Mouse (Mus musculus) c-Kit-positive CD71-positive TER-119-negative erythroid progenitor cells, embryonic 14.5 days (primary cell): ENCODE measurements around the gene Disc1.

Experiments
- DNase-seq: peaks from one replicate; pipeline ENCODE4 v3.0.0-alpha.2; 2013; ENCODE audit warnings: low read depth

The Disc1 gene

DNA sequence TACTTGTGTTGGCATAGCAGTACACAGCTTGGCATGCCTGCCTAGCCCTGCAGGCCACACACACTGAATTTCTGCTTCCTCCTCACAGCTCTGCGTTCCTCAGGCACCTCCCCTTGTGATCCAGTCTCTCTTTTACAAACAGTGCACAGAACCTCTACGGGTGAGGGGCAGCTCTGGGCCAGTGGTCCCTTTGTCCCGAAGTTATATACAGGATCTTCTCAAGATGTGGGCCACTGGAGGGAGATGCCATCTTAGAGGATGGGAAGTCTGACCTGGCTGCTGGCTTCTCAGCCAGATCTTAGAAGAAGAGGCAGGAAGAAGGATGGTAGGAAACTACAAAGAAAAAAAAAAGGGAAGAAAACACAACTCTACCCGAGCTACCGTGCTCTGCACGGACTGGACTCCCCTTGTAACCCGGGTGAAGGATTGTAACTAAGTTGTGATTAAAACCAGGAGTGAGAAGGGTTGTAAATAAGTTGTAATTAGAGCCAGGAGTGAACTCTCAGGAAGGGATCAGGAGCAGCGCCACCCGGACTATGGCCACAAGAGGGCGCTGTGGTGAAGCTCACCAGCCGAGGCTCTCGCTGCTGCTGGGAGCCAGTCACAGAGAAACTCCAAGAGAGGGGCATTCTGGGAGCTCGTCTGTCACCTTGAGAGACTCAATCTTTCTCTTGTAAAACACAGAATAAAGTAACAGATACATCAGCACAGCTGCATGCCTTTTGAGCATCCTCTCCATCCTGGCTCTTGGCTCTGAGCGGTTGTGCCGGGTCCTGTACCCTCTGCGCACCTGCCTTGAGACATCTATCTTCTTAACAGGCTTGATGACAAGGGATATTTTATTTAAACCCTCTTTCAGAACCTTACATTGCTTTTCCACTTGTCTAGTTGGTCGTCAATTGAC is 129.8 kb downstream of the Disc1 start:
- peak; percentile 32 for DNase-seq

DNA sequence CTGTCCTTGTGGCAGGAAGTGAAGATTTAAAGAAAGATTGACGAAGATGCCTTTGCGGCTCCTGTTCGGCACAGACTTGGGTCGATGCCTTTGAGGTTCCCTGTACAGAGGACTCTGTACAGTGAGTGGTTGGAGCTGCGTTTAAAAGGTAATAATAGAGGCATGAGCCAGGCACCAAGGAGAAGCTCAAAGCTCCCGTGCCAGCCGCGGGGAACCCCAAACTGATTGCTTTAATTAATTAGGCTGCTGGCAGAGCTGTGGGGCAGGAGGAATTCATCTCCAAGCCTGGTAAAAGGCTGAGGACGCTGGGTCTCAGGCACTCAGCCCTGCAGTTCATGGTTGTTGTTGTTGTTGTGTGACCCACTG is 130.4 kb downstream of the Disc1 start:
- no peak for DNase-seq

DNA sequence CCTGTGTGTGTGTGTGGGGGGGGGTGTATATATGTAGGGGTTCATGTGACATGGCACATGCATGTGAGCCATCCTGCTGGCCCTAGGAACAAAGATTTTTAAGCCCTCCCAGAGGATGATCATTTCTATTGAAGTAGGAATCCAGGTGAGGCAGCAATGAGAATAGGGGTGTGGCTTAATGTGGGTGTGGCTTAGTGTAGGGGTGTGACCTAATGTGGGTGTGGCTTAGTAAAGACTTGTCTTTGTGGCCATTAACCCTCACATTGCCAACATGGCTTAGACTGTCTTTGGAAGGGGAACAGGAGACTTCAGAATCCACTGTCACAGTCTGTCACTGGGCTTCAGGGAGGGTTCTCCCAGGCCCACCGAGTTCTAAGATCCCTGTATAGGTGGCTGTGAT is 130.9 kb downstream of the Disc1 start:
- no peak for DNase-seq

DNA sequence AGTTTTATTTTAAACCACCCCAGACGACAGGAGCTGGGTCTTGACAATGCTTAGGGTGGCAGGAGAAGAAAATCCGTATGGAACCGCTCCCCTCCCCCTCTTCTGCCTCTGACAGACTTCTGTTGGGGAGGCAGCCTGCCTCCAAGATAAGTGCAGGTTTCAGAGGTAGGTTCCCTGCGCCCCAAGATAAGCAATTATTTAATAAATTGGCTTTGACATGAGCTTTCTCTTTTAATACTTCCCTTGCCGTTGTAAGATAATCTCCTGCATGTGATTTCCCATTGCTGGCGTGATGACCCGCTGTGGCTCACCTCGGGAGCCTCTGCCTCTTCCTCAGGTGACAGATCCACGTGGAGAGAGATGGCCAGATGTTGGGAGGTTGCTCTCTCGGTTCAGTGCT is 133.0 kb downstream of the Disc1 start:
- DNase-seq = no peak

DNA sequence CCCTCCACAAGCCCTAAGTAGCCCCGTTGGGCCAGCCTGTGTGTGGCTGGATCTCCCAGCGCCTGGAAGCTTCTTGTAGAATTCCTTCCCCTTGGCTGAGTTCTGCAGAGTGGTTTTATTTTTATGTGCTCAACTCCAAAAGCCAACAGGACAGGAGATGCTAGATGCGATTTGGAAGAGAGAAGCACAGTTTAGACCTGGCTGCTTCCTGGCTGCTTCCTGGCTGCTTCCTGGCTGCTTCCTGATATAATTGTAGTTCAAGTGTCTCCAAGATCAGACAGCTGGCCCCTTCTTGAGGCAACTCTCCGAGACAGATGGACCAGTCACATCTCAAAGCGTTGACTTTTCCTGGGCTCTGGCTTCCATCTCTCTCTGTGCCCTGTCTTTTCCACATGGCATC is 139.7 kb downstream of the Disc1 start:
- no peak for DNase-seq

DNA sequence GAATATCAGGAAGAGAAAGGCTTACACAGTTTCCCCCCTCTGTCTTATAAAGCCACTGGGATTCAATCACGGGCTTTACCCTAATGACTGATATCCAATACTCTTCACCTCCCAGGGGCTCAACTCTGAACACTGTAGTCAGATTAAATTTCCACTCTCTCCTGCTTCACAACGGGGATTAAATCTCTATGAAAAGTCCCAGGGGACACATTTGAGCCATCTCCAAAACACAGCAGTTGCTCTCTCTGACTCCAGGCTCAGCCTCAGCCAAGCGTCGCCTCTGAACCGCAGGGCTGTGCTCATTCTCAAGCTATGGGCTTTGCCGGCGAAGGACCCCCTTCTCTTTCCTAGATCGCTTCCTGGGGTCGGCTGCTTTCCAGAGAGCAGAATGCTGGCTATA is 141.1 kb downstream of the Disc1 start:
- DNase-seq = no peak

DNA sequence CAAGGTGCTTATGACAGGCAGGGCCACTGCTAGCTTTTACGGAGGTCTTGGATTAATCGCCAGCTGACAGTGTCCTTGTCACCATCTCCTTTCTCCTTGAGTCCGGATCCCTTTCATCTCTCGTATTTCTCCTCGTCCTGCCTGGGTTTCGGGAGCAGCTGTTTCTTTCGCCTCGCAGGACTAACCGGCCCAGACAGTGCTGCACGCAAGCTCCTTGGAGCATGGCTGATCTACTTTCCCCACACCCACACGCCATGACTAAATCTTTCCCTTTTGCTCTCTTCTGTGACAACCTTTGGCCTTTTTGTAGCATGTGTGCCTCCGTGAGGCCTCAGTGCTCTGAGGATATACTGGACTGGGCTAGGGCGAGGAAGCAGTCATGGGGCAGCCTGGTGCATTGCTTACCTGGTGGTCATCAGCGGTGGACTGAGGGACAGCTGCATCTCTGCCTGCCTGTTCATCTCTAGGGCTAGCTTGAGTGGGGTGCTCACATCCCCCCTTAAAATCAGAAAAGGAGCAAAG is 142.6 kb downstream of the Disc1 start:
- no peak for DNase-seq

DNA sequence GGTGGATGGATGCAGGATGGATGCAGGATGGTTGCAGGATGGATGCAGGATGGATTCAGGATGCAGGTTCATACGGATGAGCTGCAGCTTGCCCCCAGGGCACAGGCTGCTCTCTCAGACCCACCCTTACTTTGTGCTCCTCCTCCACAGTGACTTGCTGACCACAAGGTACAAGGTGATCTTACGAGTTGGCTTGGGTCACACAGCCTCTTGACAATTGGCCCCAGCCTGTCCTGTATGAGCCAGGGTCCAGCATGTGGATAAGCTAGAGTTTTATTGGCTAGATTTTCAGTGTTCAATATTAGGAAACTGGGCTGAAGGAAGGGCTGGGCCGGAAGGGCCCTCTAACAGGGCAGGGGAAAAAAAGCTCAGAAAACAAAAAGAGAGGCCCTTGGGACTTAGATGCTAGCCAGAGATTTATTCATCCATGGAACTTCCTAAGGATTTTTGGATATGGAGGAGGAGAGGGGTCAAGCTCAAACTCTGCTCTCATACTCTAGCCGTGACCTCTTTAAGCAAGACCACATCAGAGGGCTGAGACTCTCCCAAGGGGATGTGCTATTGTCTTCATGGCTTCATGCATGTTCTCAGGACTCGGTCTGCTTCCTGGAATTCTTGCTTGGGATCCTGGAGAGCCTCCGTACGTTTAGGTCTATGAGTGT is 143.5 kb downstream of the Disc1 start:
- DNase-seq = no peak

DNA sequence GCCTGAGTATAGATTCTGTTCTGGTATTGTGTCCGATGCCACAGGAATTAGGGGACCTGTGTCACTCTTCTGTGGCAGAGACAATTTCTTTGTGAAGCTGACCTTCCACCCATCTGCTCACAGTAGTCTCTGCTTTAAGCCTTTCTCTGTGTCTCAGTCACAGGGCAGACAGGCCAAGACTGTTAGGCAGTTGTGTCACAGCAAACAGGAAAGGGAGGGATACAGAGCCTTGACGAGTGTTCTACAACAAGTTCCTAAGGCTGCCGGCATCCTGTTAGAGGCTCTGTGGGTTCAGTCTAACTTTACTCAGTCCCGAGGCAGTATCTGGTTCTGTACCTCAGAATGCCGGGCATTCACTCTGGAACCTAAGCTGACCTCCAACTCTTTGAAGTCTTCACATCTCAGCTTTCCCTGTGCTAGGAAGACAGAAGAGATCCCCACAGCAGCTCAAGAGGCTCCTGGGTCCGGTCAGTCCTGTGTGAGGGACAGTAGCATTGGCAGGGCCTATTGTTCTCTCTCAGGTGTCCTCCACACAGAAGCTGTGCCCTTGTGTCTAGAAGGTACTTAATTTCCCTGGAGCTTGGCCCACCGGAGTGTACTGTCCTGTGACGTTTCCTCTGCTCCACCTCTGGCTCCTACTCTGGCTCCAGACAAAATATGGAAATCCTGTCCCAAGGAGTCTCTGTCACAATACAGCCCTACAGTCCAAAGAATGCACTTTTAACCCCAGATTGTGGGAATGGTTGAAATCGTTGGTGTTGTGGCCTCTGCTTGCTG is 144.6 kb downstream of the Disc1 start:
- DNase-seq = no peak

DNA sequence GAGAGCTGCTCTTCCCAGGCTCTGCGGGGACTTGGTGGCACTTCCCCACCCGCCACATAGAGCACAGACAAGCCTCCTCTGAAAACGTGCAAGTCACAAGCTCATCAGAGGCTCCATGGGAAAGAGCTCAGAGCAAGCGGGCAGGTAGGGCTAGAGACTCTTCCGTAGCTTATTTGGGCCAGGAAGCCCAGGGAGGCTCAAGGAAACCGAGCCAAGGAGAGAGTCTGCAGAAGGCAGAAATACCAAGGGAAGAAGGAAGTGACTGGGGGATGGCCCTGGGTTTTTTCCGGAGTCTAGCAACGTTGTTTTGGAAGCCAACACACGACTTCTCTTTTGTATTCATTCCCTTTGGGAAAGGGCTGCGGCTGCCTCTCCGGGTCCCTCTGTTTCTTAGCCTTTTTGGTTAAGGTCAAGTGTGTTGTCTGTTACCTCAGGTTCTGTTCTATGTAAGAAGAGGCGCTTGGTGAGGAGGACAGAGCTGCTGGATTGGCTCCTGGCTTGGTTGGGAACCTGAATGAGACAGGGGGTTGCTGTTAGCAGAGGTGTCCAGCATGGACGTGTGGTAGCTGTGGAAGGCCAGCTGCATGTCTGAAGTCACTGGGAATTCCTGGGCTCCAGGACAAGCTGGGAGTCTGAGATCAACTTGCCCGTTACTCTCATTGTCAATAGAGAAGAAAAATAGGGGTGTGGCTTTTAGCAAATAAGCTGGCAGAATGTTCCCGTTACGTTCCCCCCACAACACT is 145.4 kb downstream of the Disc1 start:
- DNase-seq = no peak

DNA sequence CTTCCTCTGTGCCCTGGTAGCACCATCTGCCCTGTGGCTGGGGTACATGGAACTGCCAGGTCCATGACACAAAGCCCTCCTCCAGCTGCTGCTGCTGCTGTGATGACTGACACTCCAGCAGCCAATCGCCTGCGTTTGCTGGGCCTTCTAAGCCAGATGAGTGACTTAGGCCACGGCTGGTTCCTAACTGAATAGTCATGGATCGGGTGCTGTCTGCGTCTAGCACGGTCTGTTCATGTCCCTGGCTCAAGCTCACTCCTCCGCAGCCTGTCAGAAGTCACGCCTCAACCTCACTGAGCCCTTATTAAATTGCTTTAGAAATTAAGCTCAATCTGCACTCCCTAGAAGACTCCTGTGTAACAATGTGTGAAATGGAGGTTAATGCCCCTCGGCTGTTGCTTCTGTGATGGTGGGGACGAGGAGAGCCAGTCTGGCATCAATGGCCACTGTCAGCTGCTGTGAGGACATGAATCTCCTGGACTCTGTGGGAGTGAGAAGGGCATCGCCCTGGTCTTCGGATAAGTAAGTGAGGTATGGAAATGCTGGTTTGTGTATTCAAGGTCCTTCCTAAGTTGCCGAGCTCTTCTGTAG is 146.4 kb downstream of the Disc1 start:
- no peak for DNase-seq

DNA sequence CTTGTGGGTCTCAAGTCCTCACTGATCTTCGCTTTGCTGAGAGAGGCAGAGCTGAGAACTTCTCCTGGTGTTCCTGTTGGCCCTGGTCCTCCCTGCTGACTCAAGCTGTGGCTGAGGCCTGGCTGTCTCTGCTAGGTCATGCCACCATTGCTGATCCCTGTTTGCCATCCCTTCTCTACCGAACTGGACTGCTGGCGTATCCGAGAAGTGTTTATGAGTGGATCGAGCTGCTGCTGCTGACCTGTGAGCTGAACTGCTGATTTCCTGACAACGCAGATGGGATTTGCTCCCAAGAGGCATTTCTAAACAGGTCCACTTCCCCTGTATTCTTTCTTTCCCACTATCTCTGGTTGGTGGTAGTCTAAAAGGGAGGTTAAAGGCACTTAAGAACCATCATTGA is 147.7 kb downstream of the Disc1 start:
- DNase-seq = no peak

DNA sequence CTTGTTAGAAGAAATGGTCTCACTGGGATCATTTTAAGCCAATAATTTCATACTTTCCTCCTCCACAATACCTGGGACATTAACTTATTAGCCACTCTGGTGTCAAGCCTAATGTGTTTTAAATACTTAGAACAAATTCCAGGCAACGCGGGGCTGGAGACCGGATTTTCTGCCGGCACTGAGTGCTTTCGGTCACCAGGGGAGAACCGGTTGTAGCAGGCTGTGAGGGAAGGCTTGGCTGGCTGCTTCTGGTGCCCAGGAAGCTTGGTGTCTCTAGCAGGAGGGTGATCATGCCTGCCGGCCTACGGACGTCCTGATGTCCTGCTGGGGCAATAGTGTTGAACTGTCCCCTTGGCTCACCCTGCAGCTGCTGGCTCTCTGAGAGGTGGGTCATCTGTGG is 149.0 kb downstream of the Disc1 start:
- no peak for DNase-seq

DNA sequence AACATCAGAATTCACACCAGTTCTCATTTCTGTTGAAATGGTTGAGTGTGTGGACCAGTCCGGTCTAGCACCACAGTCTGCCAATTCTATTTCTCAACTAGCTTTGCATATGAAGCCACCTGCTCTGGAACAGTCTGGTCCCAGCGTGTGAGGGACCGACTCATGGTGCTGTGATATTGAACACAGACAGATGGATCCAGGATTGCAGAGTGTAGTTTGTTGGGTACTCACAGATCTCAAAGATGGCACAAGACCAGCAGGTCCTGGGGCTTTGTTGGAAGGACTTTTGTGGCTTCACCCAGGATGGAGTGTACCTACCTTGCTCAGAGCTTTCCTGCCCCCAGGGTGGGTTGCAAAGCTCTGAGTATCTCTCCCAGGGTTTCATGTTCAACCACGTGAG is 151.6 kb downstream of the Disc1 start:
- no peak for DNase-seq

DNA sequence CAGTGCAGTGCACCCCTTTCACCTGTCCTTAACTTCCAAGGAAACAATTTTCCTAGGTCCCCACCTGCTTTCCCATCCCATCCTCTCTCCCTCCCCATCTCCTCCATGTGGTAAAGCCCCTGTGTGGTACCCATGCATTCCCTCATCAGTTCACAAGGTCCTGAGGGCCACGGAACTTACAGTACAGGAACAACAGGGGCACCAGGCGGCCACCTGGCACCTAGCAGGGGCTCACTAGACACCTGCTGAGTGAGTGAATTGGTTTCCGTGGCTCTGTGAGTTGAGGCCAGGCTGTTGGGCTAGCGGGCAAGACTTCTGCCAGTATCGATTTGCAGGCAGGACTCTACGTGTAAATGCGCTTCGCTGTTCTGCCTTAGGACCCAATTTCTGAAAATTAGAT is 152.4 kb downstream of the Disc1 start:
- no peak for DNase-seq

DNA sequence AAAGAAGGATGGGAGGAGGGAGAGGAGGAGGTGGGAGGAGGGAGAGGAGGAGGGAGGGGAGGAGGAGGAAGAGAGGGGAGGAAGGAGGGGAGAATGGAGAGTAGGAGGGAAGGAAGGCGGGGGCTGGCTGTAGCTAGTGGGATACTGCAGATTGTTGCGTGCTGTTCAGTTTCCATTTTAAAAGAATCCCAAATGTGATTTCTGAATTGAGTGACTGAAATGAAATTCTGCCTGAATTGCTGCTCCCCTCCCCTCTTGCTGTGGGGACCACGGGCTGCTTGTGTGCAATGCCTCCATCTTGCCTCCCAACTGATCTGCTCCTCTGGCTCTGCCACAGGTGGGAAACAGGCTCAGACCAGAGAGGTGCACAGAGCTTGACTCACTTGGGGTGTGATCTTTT is 153.0 kb downstream of the Disc1 start:
- no peak for DNase-seq

DNA sequence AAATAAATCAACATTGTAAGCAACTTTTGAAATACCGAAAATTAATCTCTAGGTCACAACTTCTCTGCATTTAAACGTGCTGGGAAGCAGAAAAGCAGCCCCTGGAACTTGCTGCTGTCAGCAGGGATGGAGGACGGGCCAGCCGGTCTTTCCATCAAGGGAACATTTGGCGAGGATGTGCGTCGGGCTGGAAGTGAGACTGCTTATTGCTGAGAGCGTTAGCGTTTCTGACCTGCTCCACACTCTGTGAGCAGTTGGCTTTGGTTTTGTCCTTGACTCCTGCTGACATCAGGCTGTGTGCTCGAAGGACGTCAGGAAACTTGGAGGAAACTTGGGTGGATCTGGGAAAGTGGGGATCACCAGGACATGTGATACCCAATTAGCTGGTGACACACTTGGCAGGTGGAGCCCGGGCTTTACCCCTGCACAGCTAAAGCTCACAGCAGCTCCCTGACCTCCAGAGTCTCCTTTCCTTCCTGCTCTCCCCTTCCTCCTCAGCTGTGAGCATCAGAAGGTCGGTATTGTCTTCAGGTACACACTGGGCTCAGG is 158.7 kb downstream of the Disc1 start:
- no peak for DNase-seq

DNA sequence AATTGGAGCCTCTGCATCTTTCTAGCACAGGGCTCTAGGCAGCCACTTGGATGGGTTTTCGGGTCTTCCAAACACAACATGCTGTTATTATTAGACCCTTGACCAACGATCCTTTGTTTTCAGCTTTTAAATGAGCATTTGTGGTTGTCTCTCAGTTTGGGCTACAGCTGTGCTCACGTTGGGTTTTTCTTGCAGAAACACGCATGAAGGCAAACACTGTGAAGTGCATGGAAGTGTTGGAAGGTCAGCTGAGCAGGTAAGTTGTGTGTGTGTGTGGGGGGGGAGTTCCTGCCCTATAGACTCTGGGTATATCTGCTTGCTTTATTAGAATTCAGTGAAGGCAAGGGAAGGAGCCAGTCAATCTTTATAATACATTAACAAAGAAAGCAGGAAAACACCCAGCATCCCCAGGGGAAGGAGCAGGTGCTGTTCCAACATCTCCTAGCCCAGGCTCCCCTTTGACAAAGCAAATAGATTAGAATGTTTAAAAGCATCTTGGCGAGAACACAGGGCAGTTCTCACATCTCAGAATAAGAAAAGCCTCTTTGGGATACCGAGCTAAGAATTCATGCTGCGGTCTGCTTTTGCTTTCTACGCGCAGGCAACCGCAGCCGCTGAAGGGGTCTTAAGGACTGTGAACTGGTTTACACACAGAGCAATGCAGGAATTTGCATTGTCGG is 164.0 kb downstream of the Disc1 start:
- no peak for DNase-seq

DNA sequence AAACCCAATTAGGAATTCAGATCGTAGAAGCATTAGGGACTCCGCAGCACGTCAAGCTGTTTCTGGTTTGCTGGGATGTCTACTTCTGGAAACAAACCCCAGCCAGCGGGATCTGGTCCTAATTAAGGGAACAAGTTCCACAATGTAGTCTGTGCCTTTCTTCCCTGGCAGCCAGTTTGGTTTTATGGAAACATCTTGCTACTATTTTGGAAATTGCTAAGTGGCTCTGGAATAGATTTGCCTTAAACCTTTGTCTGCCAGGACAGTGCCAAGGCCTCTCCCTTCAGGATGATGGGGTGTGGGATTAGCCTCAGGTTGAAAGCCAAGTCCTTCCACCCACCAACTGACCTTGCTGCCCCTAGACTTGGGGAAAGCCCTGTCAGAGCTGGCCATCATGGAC is 164.7 kb downstream of the Disc1 start:
- DNase-seq = no peak

DNA sequence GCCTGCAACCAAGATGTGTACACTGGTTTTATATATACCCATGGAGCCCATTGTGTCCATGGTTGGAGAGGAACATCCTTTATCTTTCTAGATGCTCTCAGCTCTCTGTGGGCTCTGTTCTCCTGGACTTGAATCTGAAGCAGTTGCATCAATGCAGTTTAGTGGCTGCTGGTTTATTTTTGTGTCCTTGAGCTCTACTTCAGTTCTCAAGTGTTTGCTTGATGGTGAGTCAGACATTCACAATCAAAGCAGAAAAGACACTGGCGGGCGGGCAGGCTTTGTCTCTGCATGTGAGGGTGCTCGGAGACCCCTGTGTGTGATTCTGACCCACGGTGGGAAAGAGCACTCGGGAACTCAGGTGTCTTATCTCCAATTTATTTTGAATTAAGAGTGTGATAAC is 166.6 kb downstream of the Disc1 start:
- DNase-seq = no peak

DNA sequence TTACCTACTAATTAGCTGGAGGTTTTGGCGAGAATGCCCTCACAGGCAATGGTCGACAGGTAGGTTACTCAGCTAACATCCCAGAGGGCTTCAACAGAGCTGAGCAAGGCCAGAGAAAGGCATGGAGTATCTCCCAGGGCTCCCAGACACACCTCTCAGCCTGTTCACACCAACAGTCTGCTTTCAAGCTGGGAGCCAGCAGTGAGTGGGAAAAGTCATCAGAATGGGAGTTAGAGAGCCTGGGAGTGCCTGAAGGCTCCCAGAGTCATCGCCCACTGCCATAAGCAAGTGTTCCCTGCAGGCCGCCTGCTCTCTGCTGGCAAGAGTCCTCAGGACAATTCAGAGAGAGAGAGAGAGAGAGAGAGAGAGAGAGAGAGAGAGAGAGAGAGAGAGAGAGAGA is 167.1 kb downstream of the Disc1 start:
- no peak for DNase-seq
